Mouse (Mus musculus) lung, postnatal 0 days (tissue): ENCODE measurements around the gene Olfr1039. TPM values are rescaled to one million over a fixed set of nuclear protein-coding genes. Genes with fewer than 3 reads are reported as not detected.
"Not testable (repeated sequence)": the region's sequence is repeated elsewhere in the genome, so short reads cannot be mapped to it uniquely, and the experiment has no call there.

ENCODE experiments used
- ATAC-seq: fragments of 200-750 bp; cut with Nextera tagmentation; 2 replicates; pipeline ENCODE4 v1.8.0; 2017; ENCODE audit warnings: moderate library complexity
- DNase-seq: peaks from one replicate; pipeline ENCODE4 v3.0.0-alpha.2; 2016; ENCODE audit warnings: low spot score
- H3K27ac ChIP-seq: fragments of 300-500 bp; sonication (generic); 2 replicates; pipeline ENCODE4 v1.5.1; 2014; ENCODE audit warnings: antibody characterized with exemption, mild to moderate bottlenecking, low read length, mixed read lengths
- H3K27me3 ChIP-seq: fragments of 300-500 bp; sonication (generic); replicated peaks from 2 replicates; pipeline ENCODE4 v1.6.1; 2014; ENCODE audit warnings: low read length, mixed read lengths; ENCODE audit not compliant: insufficient read depth
- H3K36me3 ChIP-seq: fragments of 300-500 bp; sonication (generic); 2 replicates; pipeline ENCODE4 v1.6.1; 2014; ENCODE audit warnings: low read length, mixed read lengths; ENCODE audit not compliant: insufficient read depth
- H3K4me1 ChIP-seq: fragments of 300-500 bp; sonication (generic); 2 replicates; pipeline ENCODE4 v1.6.1; 2014; ENCODE audit warnings: antibody characterized with exemption, low read depth, low read length, mixed read lengths; ENCODE audit not compliant: insufficient read depth
- H3K4me2 ChIP-seq: fragments of 300-500 bp; sonication (generic); replicated peaks from 2 replicates; pipeline ENCODE4 v1.6.1; 2014; ENCODE audit warnings: low read depth, mild to moderate bottlenecking, low read length, moderate library complexity, mixed read lengths
- H3K4me3 ChIP-seq: fragments of 300-500 bp; sonication (generic); 2 replicates; pipeline ENCODE4 v1.5.1; 2014; ENCODE audit warnings: low read depth, low read length
- H3K9ac ChIP-seq: fragments of 300-500 bp; sonication (generic); replicated peaks from 2 replicates; pipeline ENCODE4 v1.6.1; 2014; ENCODE audit warnings: low read depth, mild to moderate bottlenecking
- H3K9me3 ChIP-seq: fragments of 300-500 bp; sonication (generic); 2 replicates; pipeline ENCODE4 v1.6.1; 2016; ENCODE audit warnings: low read length, mixed read lengths
- CTCF ChIP-seq: IDR thresholded peaks from 2 replicates; pipeline ENCODE4 v1.5.1; 2016; ENCODE audit warnings: antibody characterized with exemption, mild to moderate bottlenecking
- EP300 ChIP-seq: IDR thresholded peaks from 2 replicates; pipeline ENCODE4 v1.6.1; 2016; ENCODE audit warnings: antibody characterized with exemption, mild to moderate bottlenecking, control low read depth
- WGBS: fragments of 180-500 bp; shearing (Covaris S2); extraction: QIAGEN DNeasy Blood & Tissue Kit; methylation state at CpG from one replicate; pipeline ENCODE4 v1.1.7; 2014; 5-methylcytosine and 5-hydroxymethylcytosine counted together
- polyA plus RNA-seq: library from polyadenylated mRNA; unstranded; fragments of >200 nt; fragmentation: Nextera tagmentation; extraction: Ambion mirVana; gene quantifications from 2 replicates; pipeline ENCODE4 v1.2.1, GENCODE M21; 2015

Gene Olfr1039
- polyA plus RNA-seq: not detected in 2 replicates

GRCm38 (mm10) chr2:86135828-86136227 lies at the start of gene Olfr1039:
Gene Olfr1039, minus strand, starts transcription at chr2:86135928.
- no peaks in the 10 kb centered on the region for H3K4me1 ChIP-seq
- H3K4me3 ChIP-seq: no peak within 1 kb of the TSS
- H3K27me3 ChIP-seq: no peaks in the 10 kb centered on the region
- WGBS: 83% methylated on average over 1 of the region's 1 CpGs
- no peak within 1 kb of the TSS for H3K9ac ChIP-seq
- no peak within 1 kb of the TSS for H3K4me2 ChIP-seq
- H3K27ac ChIP-seq: no peak within 1 kb of the TSS
- TF ChIP-seq EP300 (no peak), CTCF (no peak)
- DNase-seq (no peak), ATAC-seq (no peak)
- H3K9me3 ChIP-seq: no peaks in the 10 kb centered on the region
- no peaks in the 10 kb centered on the region for H3K36me3 ChIP-seq

GRCm38 (mm10) chr2:86179950-86180349 lies 44.2 kb upstream of the Olfr1039 start:
- H3K9ac ChIP-seq: no peak overlapping the region
- WGBS: 72% methylated on average over 3 of the region's 3 CpGs
- no peaks in the 10 kb centered on the region for H3K36me3 ChIP-seq
- no peaks in the 10 kb centered on the region for H3K4me1 ChIP-seq
- H3K27me3 ChIP-seq: no peaks in the 10 kb centered on the region
- no peak overlapping the region for H3K27ac ChIP-seq
- no peak for DNase-seq
- H3K4me2 ChIP-seq: no peak overlapping the region
- H3K9me3 ChIP-seq: no peaks in the 10 kb centered on the region
- no peak overlapping the region for H3K4me3 ChIP-seq
- TF ChIP-seq EP300: no peak
- no peak for TF ChIP-seq CTCF
- no peak for ATAC-seq

GRCm38 (mm10) chr2:86177720-86178119 lies 42.0 kb upstream of the Olfr1039 start, which contains the start of gene Olfr1044:
Gene Olfr1044, minus strand, starts transcription at chr2:86177820.
- Histone ChIP-seq H3K4me2 (no peak within 1 kb of the TSS), H3K4me3 (no peak within 1 kb of the TSS), H3K9ac (no peak within 1 kb of the TSS), H3K9me3 (no peaks in the 10 kb centered on the region), H3K27ac (no peak within 1 kb of the TSS), H3K36me3 (no peaks in the 10 kb centered on the region), H3K27me3 (no peaks in the 10 kb centered on the region), H3K4me1 (no peaks in the 10 kb centered on the region)
- no peak for TF ChIP-seq EP300
- no peak for TF ChIP-seq CTCF
- ATAC-seq: no peak
- no peak for DNase-seq

- not testable (repeated sequence) for H3K27ac ChIP-seq, DNase-seq, H3K4me1 ChIP-seq, H3K36me3 ChIP-seq, H3K9me3 ChIP-seq, H3K4me3 ChIP-seq, H3K9ac ChIP-seq, H3K4me2 ChIP-seq, ATAC-seq, H3K27me3 ChIP-seq
- 61% methylated on average over 7 of the region's 7 CpGs for WGBS
Measured at GRCm38 (mm10) chr2:86175422-86175821, 39.7 kb upstream of the Olfr1039 start.

GRCm38 (mm10) chr2:86167422-86167821 lies 31.7 kb upstream of the Olfr1039 start, which contains the start of gene Olfr1043:
Gene Olfr1043, minus strand, starts transcription at chr2:86167522.
- WGBS: 78% methylated on average over 2 of the region's 2 CpGs
- Histone ChIP-seq H3K4me3 (no peak within 1 kb of the TSS), H3K27me3 (no peaks in the 10 kb centered on the region), H3K36me3 (no peaks in the 10 kb centered on the region), H3K4me2 (no peak within 1 kb of the TSS), H3K27ac (no peak within 1 kb of the TSS), H3K4me1 (no peaks in the 10 kb centered on the region), H3K9ac (no peak within 1 kb of the TSS), H3K9me3 (no peaks in the 10 kb centered on the region)
- ATAC-seq: no peak
- no peak for DNase-seq
- TF ChIP-seq CTCF (no peak), EP300 (no peak)

GRCm38 (mm10) chr2:86161738-86162137 lies 26.0 kb upstream of the Olfr1039 start, which contains the start of gene Olfr1042:
Gene Olfr1042, minus strand, starts transcription at chr2:86161838.
- Histone ChIP-seq H3K4me1 (no peaks in the 10 kb centered on the region), H3K4me2 (no peak within 1 kb of the TSS), H3K9ac (no peak within 1 kb of the TSS), H3K9me3 (no peaks in the 10 kb centered on the region), H3K27me3 (no peaks in the 10 kb centered on the region), H3K36me3 (no peaks in the 10 kb centered on the region), H3K4me3 (no peak within 1 kb of the TSS), H3K27ac (no peak within 1 kb of the TSS)
- DNase-seq (no peak), ATAC-seq (no peak)
- 77% methylated on average over 2 of the region's 2 CpGs for WGBS
- TF ChIP-seq EP300 (no peak), CTCF (no peak)

- H3K4me2 ChIP-seq: no peak within 1 kb of the TSS
- ATAC-seq: no peak
- H3K9me3 ChIP-seq: no peaks in the 10 kb centered on the region
- no peak within 1 kb of the TSS for H3K27ac ChIP-seq
- no peaks in the 10 kb centered on the region for H3K4me1 ChIP-seq
- H3K4me3 ChIP-seq: no peak within 1 kb of the TSS
- DNase-seq: no peak
- no peak within 1 kb of the TSS for H3K9ac ChIP-seq
- no peaks in the 10 kb centered on the region for H3K36me3 ChIP-seq
- no peaks in the 10 kb centered on the region for H3K27me3 ChIP-seq
- WGBS: 55% methylated on average over 1 of the region's 1 CpGs
- TF ChIP-seq CTCF: no peak
- TF ChIP-seq EP300: no peak
Measured at GRCm38 (mm10) chr2:86146632-86147031, 10.9 kb upstream of the Olfr1039 start, which contains the start of gene Olfr1040. Gene Olfr1040, minus strand, starts transcription at chr2:86146732.
